Mouse (Mus musculus): ENCODE measurements around the gene Ccdc120.

Ccdc120 gene

GRCm38 (mm10) chrX:7750432-7751116, at the start of gene Ccdc120:
Gene Ccdc120 (minus strand): TSS chrX:7750905.
- no peak for DNase-seq (ENCODE audit: extremely low spot score, low read depth, low spot score)

GRCm38 (mm10) chrX:7797327-7797726, 46.6 kb upstream of the Ccdc120 start:
- no peak for DNase-seq (ENCODE audit: extremely low spot score, low read depth, low spot score)

- peak; percentile 8 for DNase-seq (ENCODE audit: extremely low spot score, low read depth, low spot score)
Observed at GRCm38 (mm10) chrX:7795016-7795415, 44.3 kb upstream of the Ccdc120 start.

GRCm38 (mm10) chrX:7793361-7793760, 42.7 kb upstream of the Ccdc120 start:
- DNase-seq (ENCODE audit: extremely low spot score, low read depth, low spot score): no peak

- DNase-seq (ENCODE audit: extremely low spot score, low read depth, low spot score): no peak
Observed at GRCm38 (mm10) chrX:7790309-7790708, 39.6 kb upstream of the Ccdc120 start.

GRCm38 (mm10) chrX:7789542-7790136, 38.9 kb upstream of the Ccdc120 start, which contains the start of gene Gripap1:
Gene Gripap1 (plus strand): TSS chrX:7789765.
- DNase-seq (ENCODE audit: extremely low spot score, low read depth, low spot score): peak; percentile 90

- DNase-seq (ENCODE audit: extremely low spot score, low read depth, low spot score): no peak
Observed at GRCm38 (mm10) chrX:7782603-7783092, 31.9 kb upstream of the Ccdc120 start.

GRCm38 (mm10) chrX:7779294-7779693, 28.6 kb upstream of the Ccdc120 start:
- no peak for DNase-seq (ENCODE audit: extremely low spot score, low read depth, low spot score)

- DNase-seq (ENCODE audit: extremely low spot score, low read depth, low spot score): no peak
Observed at GRCm38 (mm10) chrX:7778450-7779244, 27.9 kb upstream of the Ccdc120 start.

- DNase-seq (ENCODE audit: extremely low spot score, low read depth, low spot score): peak; percentile 16
Observed at GRCm38 (mm10) chrX:7776329-7777082, 25.8 kb upstream of the Ccdc120 start.

- DNase-seq (ENCODE audit: extremely low spot score, low read depth, low spot score): no peak
Observed at GRCm38 (mm10) chrX:7775501-7776205, 24.9 kb upstream of the Ccdc120 start.

- DNase-seq (ENCODE audit: extremely low spot score, low read depth, low spot score): no peak
Observed at GRCm38 (mm10) chrX:7772766-7773165, 22.1 kb upstream of the Ccdc120 start.

GRCm38 (mm10) chrX:7769302-7770017, 18.8 kb upstream of the Ccdc120 start:
- no peak for DNase-seq (ENCODE audit: extremely low spot score, low read depth, low spot score)

GRCm38 (mm10) chrX:7765764-7766163, 15.1 kb upstream of the Ccdc120 start:
- DNase-seq (ENCODE audit: extremely low spot score, low read depth, low spot score): no peak

GRCm38 (mm10) chrX:7765281-7765670, 14.6 kb upstream of the Ccdc120 start:
- DNase-seq (ENCODE audit: extremely low spot score, low read depth, low spot score): no peak

GRCm38 (mm10) chrX:7764657-7765280, 14.1 kb upstream of the Ccdc120 start:
- DNase-seq (ENCODE audit: extremely low spot score, low read depth, low spot score): no peak

GRCm38 (mm10) chrX:7763631-7764393, 13.1 kb upstream of the Ccdc120 start:
- DNase-seq (ENCODE audit: extremely low spot score, low read depth, low spot score): no peak

GRCm38 (mm10) chrX:7762921-7763197, 12.2 kb upstream of the Ccdc120 start:
- no peak for DNase-seq (ENCODE audit: extremely low spot score, low read depth, low spot score)

Measured in hindlimb bud, embryonic 11.5 days (tissue).